Mouse (Mus musculus): ENCODE results near the gene Nfat5. TPM values are rescaled to one million over a fixed set of nuclear protein-coding genes. Genes with fewer than 3 reads are reported as not detected.

Gene Nfat5
- total RNA-seq (2021): 10 to 100 TPM; 54.8 to 60.3 TPM
- long read RNA-seq, experiment 1, full-length matches to known transcripts: 6 of 16 reads
- long read RNA-seq, experiment 1, partial matches to known transcripts: 3 of 16 reads
- long read RNA-seq, experiment 1, other reads (novel, unspliced or antisense): 7 of 16 reads
- long read RNA-seq, experiment 2, full-length matches to known transcripts: 5 of 16 reads
- long read RNA-seq, experiment 2, partial matches to known transcripts: 0 of 16 reads
- long read RNA-seq, experiment 2, other reads (novel, unspliced or antisense): 11 of 16 reads

DNA sequence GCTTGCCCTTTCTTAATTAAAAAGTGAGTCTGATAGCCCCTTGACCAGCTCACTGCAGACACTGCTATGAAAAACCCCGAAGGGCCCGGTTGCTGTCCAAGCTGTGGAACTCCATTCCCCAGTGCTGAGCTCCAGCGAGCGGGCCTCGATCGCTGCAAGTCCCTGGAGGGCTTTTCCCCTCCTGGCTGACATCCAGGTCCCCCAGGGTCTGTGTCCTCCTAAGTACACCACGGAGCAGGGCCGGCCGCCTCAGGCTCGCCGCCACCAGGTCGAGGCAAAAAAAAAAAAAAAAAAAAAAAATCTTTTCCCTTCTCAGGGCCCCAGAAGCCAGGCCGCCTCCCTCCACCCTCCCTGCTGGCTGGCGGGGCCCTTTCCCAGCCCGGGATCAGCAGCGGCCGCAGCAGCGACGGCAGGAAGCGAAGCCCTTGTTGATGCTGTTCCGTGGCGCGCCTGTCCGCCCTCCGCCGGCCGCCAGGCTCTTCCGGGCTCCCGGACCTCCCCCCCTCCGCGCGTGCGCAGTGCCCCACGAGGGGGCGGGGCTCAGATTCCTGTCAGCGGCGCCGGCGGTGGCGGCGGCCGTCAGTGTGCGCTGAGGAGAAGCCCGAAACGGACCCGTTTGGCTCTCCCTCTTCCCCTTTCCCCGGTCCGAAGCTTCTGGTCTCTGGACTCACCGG lies at the start of gene Nfat5:
Gene Nfat5 (plus strand): TSS at position 543 of the 674 bp plus-strand sequence.
- TF ChIP-seq CTCF (IDR thresholded peaks at IDR 0.05): peak; percentile 15; the same call in 1 of the 2 replicates
- peak within 1 kb of the TSS; percentile 77 for H3K4me3 ChIP-seq
- DNase-seq (ENCODE audit: extremely low spot score in 1 of 2, low spot score in 2 of 2): peak; percentile 97 to 99
- H3K27ac ChIP-seq: peak within 1 kb of the TSS; percentile 98
- intact Hi-C loops (cut with DNase I): loop anchor here (1.0 to 5.0 kb wide), 2 partner anchors 36 to 87 kb away; no protein-coding TSS in a partner anchor

DNA sequence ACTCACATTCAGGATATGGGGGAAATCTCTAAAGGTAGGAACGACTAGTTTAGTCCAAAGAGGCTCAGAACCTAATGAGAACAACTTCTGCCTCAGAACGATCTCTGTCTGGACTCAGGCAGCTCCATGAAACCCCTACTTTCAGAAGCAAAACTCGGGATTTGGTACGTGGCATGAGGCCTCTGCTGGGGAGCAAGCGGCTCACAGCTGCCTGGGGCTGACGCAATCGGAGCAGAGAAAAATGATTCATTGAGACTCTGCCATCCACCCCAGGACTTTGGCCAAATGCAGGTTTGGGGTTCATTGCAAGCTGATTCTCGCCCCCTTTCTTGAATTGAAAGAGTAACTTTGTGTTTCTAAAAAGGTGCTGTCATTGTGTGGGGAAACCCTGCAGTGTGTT lies 49.1 kb upstream of the Nfat5 start:
- DNase-seq (ENCODE audit: extremely low spot score in 1 of 2, low spot score in 2 of 2): no peak
- H3K4me3 ChIP-seq: no peak overlapping the region
- intact Hi-C loops (cut with DNase I): no loop called here
- H3K27ac ChIP-seq: no peak overlapping the region
- no peak for TF ChIP-seq CTCF (IDR thresholded peaks at IDR 0.05)

DNA sequence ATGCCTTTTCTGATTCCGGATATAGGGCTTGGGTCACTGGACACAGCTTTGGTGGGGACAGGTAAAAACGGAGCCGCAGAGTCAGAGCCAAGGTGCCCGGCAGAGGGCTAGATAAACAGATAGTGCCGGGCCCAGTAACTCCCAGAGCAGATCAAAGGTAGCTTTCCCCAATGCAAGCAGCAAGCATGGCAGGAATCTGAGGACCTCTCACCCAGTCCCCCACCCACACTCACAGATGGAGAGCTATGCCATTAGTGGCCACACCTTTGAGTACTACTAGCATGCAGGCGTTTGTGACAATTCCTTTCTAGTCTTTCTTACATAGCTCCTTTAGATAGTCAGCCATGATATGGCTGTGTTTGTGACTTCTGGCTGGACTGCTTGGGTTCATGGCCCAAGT lies 44.8 kb upstream of the Nfat5 start:
- no peak overlapping the region for H3K4me3 ChIP-seq
- no peak for DNase-seq (ENCODE audit: extremely low spot score in 1 of 2, low spot score in 2 of 2)
- no peak for TF ChIP-seq CTCF (IDR thresholded peaks at IDR 0.05)
- no peak overlapping the region for H3K27ac ChIP-seq
- intact Hi-C loops (cut with DNase I): no loop called here

DNA sequence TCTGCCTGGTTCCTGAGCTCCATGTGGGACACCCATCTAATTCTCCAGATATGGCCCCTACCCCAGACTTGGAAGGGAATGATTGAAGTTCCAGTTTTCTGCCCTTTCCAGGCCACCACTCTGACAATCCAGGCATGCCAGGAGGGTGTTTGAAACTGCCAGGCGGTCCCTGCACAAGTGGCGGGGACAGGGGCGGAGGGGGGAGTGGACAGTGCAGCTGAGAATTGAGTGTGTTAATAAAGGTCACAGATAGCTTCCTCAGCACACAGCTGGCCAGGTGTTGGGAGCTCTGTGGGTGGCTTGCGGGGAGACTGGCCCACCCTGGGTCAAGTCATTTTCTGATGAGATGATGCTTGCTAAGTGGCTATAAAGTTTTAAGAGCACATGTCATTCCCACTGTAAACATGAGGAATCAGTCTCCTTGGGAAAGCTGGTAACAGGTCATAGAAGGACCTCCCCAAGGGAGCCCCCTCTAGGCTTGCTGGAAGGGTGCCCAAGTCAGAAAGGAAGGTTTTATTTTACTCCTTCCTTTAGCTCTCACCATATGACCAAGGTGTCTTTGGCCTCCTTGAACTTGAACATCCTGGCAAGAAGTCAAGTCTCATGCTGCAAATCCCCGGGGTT lies 41.7 kb upstream of the Nfat5 start:
- intact Hi-C loops (cut with DNase I): no loop called here
- no peak for DNase-seq (ENCODE audit: extremely low spot score in 1 of 2, low spot score in 2 of 2)
- Histone ChIP-seq H3K4me3 (no peak overlapping the region), H3K27ac (no peak overlapping the region)
- TF ChIP-seq CTCF (IDR thresholded peaks at IDR 0.05): no peak

DNA sequence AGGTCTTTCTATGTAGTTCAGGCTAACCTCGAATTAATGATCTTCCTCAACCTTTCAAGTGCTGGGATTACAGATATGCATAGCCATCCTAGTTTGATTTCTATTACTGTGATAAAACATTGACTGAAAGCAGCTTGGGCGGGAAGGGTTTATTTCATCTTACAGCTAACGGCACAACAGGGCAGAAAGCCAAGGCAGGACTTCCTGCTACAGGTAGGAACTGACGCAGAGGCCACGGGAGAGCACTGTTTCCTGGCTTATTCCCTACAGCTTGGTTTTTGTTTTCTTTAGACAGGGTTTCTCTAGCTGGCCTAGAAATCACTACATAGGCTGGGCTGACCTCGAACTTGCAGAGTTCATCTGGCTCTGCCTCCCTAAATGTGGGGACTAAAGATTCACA lies 40.1 kb upstream of the Nfat5 start:
- no peak overlapping the region for H3K4me3 ChIP-seq
- intact Hi-C loops (cut with DNase I): no loop called here
- no peak for TF ChIP-seq CTCF (IDR thresholded peaks at IDR 0.05)

DNA sequence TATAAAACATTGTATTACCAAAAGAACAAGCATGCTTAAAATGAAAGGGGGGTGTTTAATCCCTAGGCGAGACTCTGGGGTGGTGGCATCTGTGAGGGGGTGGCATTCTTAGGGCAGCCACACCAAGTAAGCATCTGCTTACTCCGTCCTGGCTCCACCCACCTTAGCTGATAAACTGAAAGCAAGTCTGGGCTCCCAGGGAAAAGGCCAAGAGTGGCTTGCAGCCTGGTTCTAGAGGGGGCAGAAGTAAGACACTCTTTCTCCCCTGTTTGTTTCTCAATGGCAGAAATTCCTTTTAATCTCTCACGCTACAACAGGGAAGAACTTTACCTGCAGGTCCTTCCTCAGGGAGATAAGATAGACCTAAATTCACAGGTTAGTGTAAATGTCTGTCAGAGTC lies 38.9 kb upstream of the Nfat5 start:
- no peak for TF ChIP-seq CTCF (IDR thresholded peaks at IDR 0.05)
- intact Hi-C loops (cut with DNase I): no loop called here
- H3K4me3 ChIP-seq: no peak overlapping the region
- H3K27ac ChIP-seq: no peak overlapping the region
- no peak for DNase-seq (ENCODE audit: extremely low spot score in 1 of 2, low spot score in 2 of 2)

More for the DNA sequence above, 40.1 kb upstream of the Nfat5 start:
- DNase-seq (ENCODE audit: extremely low spot score in 1 of 2, low spot score in 2 of 2): no peak
- H3K27ac ChIP-seq: no peak overlapping the region

DNA sequence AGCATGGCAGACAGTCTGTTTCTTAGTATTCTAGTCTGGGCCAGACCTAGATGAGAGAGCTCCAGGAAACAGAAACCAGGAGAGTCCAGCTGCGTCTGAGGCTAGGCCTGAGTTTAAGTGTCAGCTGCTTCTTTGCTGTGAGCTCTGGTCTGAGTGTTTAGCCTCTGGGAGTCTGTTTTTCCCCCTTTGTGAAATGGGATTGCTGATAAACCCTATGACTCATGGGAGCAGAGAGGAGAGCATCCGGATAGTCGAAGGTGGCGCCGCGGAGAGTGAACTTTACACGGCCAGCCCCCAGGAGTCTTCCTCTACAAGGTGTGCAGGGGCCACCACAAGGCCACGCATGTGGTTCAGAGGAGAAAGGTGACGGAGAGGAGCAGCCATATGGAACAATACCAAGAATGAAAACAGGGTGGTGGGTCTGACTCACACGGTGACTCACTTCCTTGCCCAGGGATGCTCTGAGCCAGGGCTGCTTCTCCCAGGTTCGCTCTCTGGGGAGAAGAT lies 38.3 kb upstream of the Nfat5 start:
- Histone ChIP-seq H3K4me3 (no peak overlapping the region), H3K27ac (no peak overlapping the region)
- intact Hi-C loops (cut with DNase I): loop anchor here (5.0 kb wide), 1 partner anchor 37 kb away; the partner anchor contains the start of gene Nfat5
- TF ChIP-seq CTCF (IDR thresholded peaks at IDR 0.05): no peak
- no peak for DNase-seq (ENCODE audit: extremely low spot score in 1 of 2, low spot score in 2 of 2)

DNA sequence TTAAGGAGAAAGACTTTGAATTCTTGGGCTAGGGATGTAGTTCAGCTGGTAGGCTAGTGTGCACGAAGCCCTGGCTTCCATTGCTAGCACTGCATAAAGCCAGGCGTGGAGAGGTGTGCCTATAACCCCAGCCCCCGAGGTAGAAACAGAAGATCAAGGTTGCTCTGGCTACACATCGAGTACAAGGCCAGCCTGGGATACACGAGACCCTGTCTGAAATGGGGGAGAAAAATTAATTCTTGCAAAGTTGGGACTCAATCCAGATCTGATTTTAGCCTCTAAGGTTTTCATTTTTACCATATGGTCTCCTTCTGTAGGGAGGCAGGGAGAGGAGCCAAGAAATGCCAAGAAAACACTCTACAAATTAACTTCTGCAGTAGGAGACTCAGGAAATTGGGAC lies 36.0 kb upstream of the Nfat5 start:
- no peak overlapping the region for H3K27ac ChIP-seq
- TF ChIP-seq CTCF (IDR thresholded peaks at IDR 0.05): no peak; the same call in 1 of the 2 replicates
- intact Hi-C loops (cut with DNase I): loop anchor here (5.0 kb wide), 1 partner anchor 35 kb away; the partner anchor contains the start of gene Nfat5

DNA sequence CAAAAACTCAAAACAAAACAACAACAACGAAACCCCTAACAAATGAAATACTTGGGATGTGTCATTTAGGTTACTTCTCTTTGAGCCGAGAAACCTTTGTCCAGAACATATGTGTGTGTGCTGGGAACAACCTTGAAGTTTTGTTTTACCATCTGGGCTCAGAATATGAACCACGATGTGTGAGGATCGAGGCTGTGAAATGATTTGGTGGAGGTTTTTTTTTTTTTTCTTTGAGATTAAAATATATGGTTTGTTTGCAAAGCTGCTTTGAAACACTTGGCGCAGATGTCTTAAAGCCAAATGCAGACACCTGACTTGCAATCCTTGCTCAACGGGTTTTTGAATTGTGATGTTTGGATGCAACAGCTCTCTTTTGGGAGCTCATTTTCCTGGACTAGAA lies 33.1 kb upstream of the Nfat5 start:
- intact Hi-C loops (cut with DNase I): no loop called here
- DNase-seq (ENCODE audit: extremely low spot score in 1 of 2, low spot score in 2 of 2): no peak
- Histone ChIP-seq H3K4me3 (no peak overlapping the region), H3K27ac (no peak overlapping the region)
- no peak for TF ChIP-seq CTCF (IDR thresholded peaks at IDR 0.05)

More for the DNA sequence above, 36.0 kb upstream of the Nfat5 start:
- no peak overlapping the region for H3K4me3 ChIP-seq
- DNase-seq (ENCODE audit: extremely low spot score in 1 of 2, low spot score in 2 of 2): peak in 1 of 2 experiments; percentile 19

DNA sequence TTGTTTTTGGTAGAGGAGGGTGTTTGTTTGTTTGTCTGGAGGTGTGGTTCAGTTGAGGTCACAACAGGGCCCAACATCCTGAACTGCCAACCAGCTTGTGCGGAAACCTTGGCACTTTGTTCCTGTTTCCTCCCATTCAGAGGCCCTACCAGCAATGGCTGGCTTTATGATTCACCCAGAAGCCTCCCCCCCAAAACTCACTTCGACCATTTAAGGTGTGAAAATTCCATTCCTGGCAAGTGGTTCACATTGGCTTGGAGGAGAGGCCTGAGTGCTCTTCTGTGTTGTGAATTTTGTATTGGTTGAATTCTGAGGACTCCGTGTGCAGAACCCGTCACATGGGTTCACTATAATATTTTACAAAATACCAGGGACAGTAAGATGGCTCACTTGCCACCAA lies 32.1 kb upstream of the Nfat5 start:
- TF ChIP-seq CTCF (IDR thresholded peaks at IDR 0.05): no peak
- DNase-seq (ENCODE audit: extremely low spot score in 1 of 2, low spot score in 2 of 2): no peak
- no peak overlapping the region for H3K27ac ChIP-seq
- H3K4me3 ChIP-seq: no peak overlapping the region
- intact Hi-C loops (cut with DNase I): no loop called here

DNA sequence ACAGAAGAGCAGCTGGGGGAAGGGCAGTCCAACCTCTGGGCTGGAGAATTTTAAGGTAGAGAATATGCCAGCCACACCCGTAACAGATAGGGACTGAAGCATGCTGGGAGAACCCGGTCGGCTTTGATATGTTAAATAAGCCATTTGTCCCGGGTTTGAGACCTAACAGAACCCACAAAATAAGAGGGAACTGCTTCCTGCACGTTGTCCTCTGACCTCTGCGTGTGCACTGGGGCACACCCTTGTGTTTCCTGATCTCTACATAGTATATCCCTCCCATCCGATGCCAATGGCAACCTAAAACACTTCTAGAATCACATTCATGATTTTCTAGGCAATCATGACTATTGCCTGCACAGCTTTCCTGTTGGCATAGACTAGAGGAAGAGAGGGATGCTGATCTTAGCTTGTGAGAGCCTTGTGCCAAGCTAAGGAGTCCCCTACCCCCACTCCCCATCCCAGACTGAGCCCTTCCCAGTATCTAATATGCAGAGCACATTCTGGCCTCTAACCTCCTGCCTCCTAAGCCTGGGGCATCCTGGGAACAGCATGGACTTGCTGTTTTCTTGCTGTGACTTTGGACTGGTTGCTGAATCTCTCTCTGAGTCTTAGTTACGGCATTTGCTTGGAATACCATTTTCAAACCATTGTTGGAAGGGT lies 31.1 kb upstream of the Nfat5 start:
- intact Hi-C loops (cut with DNase I): no loop called here
- H3K4me3 ChIP-seq: no peak overlapping the region
- no peak for TF ChIP-seq CTCF (IDR thresholded peaks at IDR 0.05)
- H3K27ac ChIP-seq: no peak overlapping the region
- DNase-seq (ENCODE audit: extremely low spot score in 1 of 2, low spot score in 2 of 2): no peak

Measured in left cerebral cortex, adult 2 months (tissue).